Mouse (Mus musculus): Measurements from ENCODE around the gene Myl6. TPM values are rescaled to one million over a fixed set of nuclear protein-coding genes. Genes with fewer than 3 reads are reported as not detected.

Gene Myl6
- total and polyA plus RNA-seq, 3 experiments = 366 to 560 (median 555) TPM

GRCm38 (mm10) chr10:128525671-128526308 lies 31.8 kb upstream of the Myl6 start, which contains the start of gene Esyt1 (continued):
- TF ChIP-seq SMC3 (IDR thresholded peaks at IDR 0.05; ENCODE audit: low read depth, low read length) (no peak), USF1 (IDR thresholded peaks at IDR 0.05; ENCODE audit: low read depth, low read length) (peak; percentile 40), ZNF384 (IDR thresholded peaks at IDR 0.05; ENCODE audit: low read depth, low read length) (no peak), ZMIZ1 (IDR thresholded peaks at IDR 0.05; ENCODE audit: low read depth, low read length) (peak; percentile 83), POLR2AphosphoS2 (IDR thresholded peaks at IDR 0.05; ENCODE audit: low read depth, low read length) (peak; percentile 54; the same call in 1 of the 2 replicates), ELF1 (IDR thresholded peaks at IDR 0.05; ENCODE audit: low read depth, low read length) (0 out of 2 replicates have a peak, but pooled peaks have one; percentile 38), CTCF (conservative IDR thresholded peaks at IDR 0.05 in 1 of 2, IDR thresholded peaks at IDR 0.05 in 1 of 2; ENCODE audit: low read depth in 2 of 2, low read length in 2 of 2) (peak in 1 of 2 experiments; percentile 52; a peak in 2 of 4 replicates), CHD1 (IDR thresholded peaks at IDR 0.05; ENCODE audit: low read depth, low read length) (no peak), ETS1 (conservative IDR thresholded peaks at IDR 0.05; ENCODE audit: low read depth, low read length) (peak; percentile 44; the same call in 1 of the 2 replicates), MYC (IDR thresholded peaks at IDR 0.05; ENCODE audit: low read depth, low read length) (peak; percentile 87), SIN3A (IDR thresholded peaks at IDR 0.05; ENCODE audit: low read length) (no peak; the same call in 1 of the 2 replicates), ZC3H11A (IDR thresholded peaks at IDR 0.05; ENCODE audit: low read depth, low read length) (no peak), PAX5 (IDR thresholded peaks at IDR 0.05; ENCODE audit: low read length) (no peak), CHD2 (IDR thresholded peaks at IDR 0.05; ENCODE audit: low read length) (peak; percentile 59; the same call in 1 of the 2 replicates), TCF12 (IDR thresholded peaks at IDR 0.05; ENCODE audit: low read depth, low read length) (peak; percentile 60), POLR2A (IDR thresholded peaks at IDR 0.05; ENCODE audit: low read depth, low read length) (peak; percentile 89)

DNA sequence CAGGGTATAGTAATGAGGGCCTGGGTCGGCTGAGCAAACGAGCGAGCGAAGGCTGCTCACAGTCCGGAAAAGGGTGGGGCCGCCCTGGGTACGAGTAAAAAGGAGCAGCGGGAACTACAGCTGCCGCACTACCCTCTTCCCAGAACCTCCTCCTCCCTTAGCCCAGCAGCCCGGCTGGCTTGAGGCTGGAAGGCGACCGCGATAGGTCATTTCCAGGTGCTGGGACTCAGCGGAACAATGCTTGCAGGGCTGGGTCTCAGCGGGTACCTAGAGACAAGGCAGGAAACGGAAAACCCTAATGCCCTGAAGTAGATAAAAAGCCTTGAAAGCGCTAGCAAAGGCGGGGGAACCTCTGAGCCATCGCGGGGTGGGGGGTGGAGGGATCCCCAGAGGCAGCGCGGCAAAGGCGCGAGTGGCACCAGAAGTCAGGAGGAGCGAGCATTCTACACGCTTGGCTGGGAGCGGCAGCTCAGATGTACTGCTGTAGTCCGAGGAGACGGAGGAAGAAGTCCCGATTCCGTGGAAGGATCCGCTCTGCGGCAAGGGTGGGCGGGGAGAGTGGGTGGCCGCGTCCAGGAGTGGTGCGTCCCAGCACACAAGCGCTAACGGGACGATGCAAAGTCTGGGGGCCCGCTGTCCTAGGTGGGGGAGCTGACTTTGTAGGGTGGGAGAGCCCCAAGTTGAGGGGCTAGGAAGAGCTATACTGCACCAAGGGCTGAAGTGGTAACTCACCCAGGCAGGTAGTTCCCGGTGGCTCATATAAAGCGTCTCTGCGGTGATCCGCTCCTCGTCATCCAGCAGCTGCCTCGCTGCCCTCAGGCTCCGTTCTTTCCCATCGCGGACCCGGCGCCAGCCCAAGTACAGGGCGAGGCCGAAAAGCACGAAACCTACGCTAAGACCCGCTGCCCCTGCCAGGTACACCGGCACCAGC lies 31.1 kb upstream of the Myl6 start:
- Histone ChIP-seq H3K79me2 (replicated peaks; ENCODE audit: control insufficient read depth, extremely low read depth, insufficient read depth, poor library complexity, severe bottlenecking) (no peaks in the 10 kb centered on the region), H3K9ac (ENCODE audit: insufficient read depth, low read depth) (peak overlapping the region; percentile 71), H3K4me2 (ENCODE audit: insufficient read depth, low read depth, poor library complexity, severe bottlenecking) (peak overlapping the region; percentile 29), H3K4me1 (ENCODE audit: control insufficient read depth in 1 of 2, insufficient read depth in 2 of 2) (peaks cover 0 to 21% of the 10 kb centered on the region in 2 experiments; a peak in 2 of 4 replicates), H3K27ac (ENCODE audit: insufficient read depth, low read depth) (peak overlapping the region; percentile 51), H3K9me3 (replicated peaks; ENCODE audit: low read length) (no peaks in the 10 kb centered on the region), H3K4me3 (replicated peaks in 1 of 3; ENCODE audit: low read depth in 2 of 3, low read length in 2 of 3, poor library complexity in 1 of 3) (peak overlapping the region; percentile 86 to 92 (median 86)), H3K27me3 (replicated peaks) (no peaks in the 10 kb centered on the region), H3K36me3 (replicated peaks in 1 of 2; ENCODE audit: control insufficient read depth in 1 of 2, insufficient read depth in 1 of 2, low read length in 1 of 2) (peaks cover 26 to 30% of the 10 kb centered on the region in 2 experiments)
- peak; percentile 41 for DNase-seq (ENCODE audit: extremely low read depth)
- dilution Hi-C loops (cut with MboI; ENCODE audit: extremely low pct_ligation_motif_present, extremely low pct_unique_long_range_greater_than_20kb, low sequenced_read_pairs) = no loop called here
- in situ Hi-C loops (cut with MboI; ENCODE audit: low pct_ligation_motif_present, low pct_unique_long_range_greater_than_20kb, low sequenced_read_pairs) = no loop called here
- peak; percentile 54 for TF ChIP-seq SIN3A (IDR thresholded peaks at IDR 0.05; ENCODE audit: low read length)
- TF ChIP-seq UBTF (IDR thresholded peaks at IDR 0.05; ENCODE audit: low read depth, low read length) = peak; percentile 76; the same call in 1 of the 2 replicates
- 0 out of 2 replicates have a peak, but pooled peaks have one; percentile 15 for TF ChIP-seq TCF12 (IDR thresholded peaks at IDR 0.05; ENCODE audit: low read depth, low read length)
- no peak for TF ChIP-seq CTCF (conservative IDR thresholded peaks at IDR 0.05 in 1 of 2, IDR thresholded peaks at IDR 0.05 in 1 of 2; ENCODE audit: low read depth in 2 of 2, low read length in 2 of 2)
- no peak for TF ChIP-seq MAX (IDR thresholded peaks at IDR 0.05; ENCODE audit: low read length)
- no peak for TF ChIP-seq GABPA (IDR thresholded peaks at IDR 0.05; ENCODE audit: insufficient replicate concordance, low read depth, low read length)
- peak; percentile 55 for TF ChIP-seq MXI1 (IDR thresholded peaks at IDR 0.05; ENCODE audit: low read depth, low read length)
- TF ChIP-seq CHD2 (IDR thresholded peaks at IDR 0.05; ENCODE audit: low read length) = no peak
- TF ChIP-seq MEF2A (IDR thresholded peaks at IDR 0.05; ENCODE audit: borderline replicate concordance, low read depth, low read length) = no peak
- TF ChIP-seq IRF4 (IDR thresholded peaks at IDR 0.05; ENCODE audit: low read depth, low read length) = no peak
- no peak for TF ChIP-seq NELFE (IDR thresholded peaks at IDR 0.05; ENCODE audit: low read depth, low read length)
- TF ChIP-seq USF2 (conservative IDR thresholded peaks at IDR 0.05; ENCODE audit: low read depth, low read length) = no peak
- 0 out of 2 replicates have a peak, but pooled peaks have one; percentile 10 for TF ChIP-seq ELF1 (IDR thresholded peaks at IDR 0.05; ENCODE audit: low read depth, low read length)
- no peak for TF ChIP-seq ZNF384 (IDR thresholded peaks at IDR 0.05; ENCODE audit: low read depth, low read length)
- no peak for TF ChIP-seq EP300 (IDR thresholded peaks at IDR 0.05; ENCODE audit: low read length)
- no peak for TF ChIP-seq E2F4 (IDR thresholded peaks at IDR 0.05; ENCODE audit: insufficient replicate concordance, low read depth, low read length)
- no peak for TF ChIP-seq BHLHE40 (IDR thresholded peaks at IDR 0.05; ENCODE audit: low read depth, low read length)
- TF ChIP-seq POLR2A (IDR thresholded peaks at IDR 0.05; ENCODE audit: low read depth, low read length) = no peak; the same call in none of the 2 replicates
- TF ChIP-seq NRF1 (IDR thresholded peaks at IDR 0.05; ENCODE audit: low read depth, low read length) = no peak
- TF ChIP-seq MAFK (IDR thresholded peaks at IDR 0.05; ENCODE audit: insufficient replicate concordance, low read length) = no peak
- no peak for TF ChIP-seq KAT2A (IDR thresholded peaks at IDR 0.05; ENCODE audit: insufficient replicate concordance, low read length)
- TF ChIP-seq JUN (IDR thresholded peaks at IDR 0.05; ENCODE audit: insufficient read depth, low read depth, low read length) = no peak
- TF ChIP-seq PAX5 (IDR thresholded peaks at IDR 0.05; ENCODE audit: low read length) = no peak

Data from CH12.LX (cell line).